Mouse (Mus musculus) erythroblast, embryonic 14.5 days (primary cell): ENCODE results near the gene Gm13272.
"Not testable (repeated sequence)": the region's sequence is repeated elsewhere in the genome, so short reads cannot be mapped to it uniquely, and the experiment has no call there.

Experiments
- GATA1 ChIP-seq: IDR thresholded peaks from 2 replicates; pipeline ENCODE4 v1.6.1; 2012; ENCODE audit warnings: low read length, inconsistent platforms, mixed read lengths
- TAL1 ChIP-seq: IDR thresholded peaks from 3 replicates; pipeline ENCODE4 v1.6.1; 2012; ENCODE audit warnings: low read length, inconsistent platforms, mixed read lengths

DNA sequence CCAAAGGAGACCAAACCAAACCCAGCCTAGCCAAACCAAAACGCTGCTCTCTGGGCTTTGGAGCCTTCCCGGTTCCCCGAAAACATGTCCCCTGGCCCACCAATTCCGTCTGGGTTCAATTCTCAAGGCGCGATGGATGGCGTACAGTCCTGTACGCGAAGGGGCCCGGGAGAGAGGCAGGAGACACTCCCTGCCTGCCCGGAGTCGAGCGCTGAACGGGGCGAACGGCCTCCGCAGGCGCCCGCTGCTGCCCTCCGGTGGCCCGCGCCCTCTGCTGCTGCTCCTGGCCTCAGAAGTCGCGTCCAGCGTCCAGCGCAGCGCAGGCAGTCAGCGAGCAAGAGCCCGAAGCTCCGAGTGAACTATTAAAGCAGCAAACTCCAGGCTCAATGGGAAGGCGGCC is 2.7 kb downstream of the Gm13272 start:
- TF ChIP-seq GATA1, TAL1: not testable (repeated sequence)
